Mouse (Mus musculus) cerebellum, adult 2 months (tissue): ENCODE results near the gene Nfya.

Source experiments
- CTCF ChIP-seq: fragments of 200-500 bp; IDR thresholded peaks from 2 replicates; pipeline ENCODE4 v1.5.1; 2011; ENCODE audit warnings: low read depth, mild to moderate bottlenecking, control low read depth, low read length, moderate library complexity, borderline replicate concordance; ENCODE audit not compliant: insufficient read depth
- POLR2A ChIP-seq: fragments of 200-500 bp; IDR thresholded peaks from 2 replicates; pipeline ENCODE4 v1.6.1; 2011; ENCODE audit warnings: low read length, control low read depth, borderline replicate concordance; ENCODE audit not compliant: insufficient read depth

GRCm38 (mm10) chr17:48450666-48451352 is 41.1 kb upstream of the Nfya start:
- no peak for TF ChIP-seq CTCF
- TF ChIP-seq POLR2A = no peak
